Mouse (Mus musculus) cerebellum, adult 2 months (tissue): Measurements from ENCODE around the gene Gm3336. TPM values are rescaled to one million over a fixed set of nuclear protein-coding genes. Genes with fewer than 3 reads are reported as not detected.

Experiments
- DNase-seq, 2 experiments: peaks; one replicate each; pipeline ENCODE4 v3.0.0; 2021
- H3K27ac ChIP-seq: fragments of 200-500 bp; 2 replicates; pipeline ENCODE4 v1.5.1; 2012; ENCODE audit warnings: low read length, control low read depth, inconsistent platforms; ENCODE audit not compliant: insufficient read depth
- H3K27me3 ChIP-seq: fragments of 200-500 bp; 2 replicates; pipeline ENCODE4 v1.6.1; 2012; ENCODE audit warnings: inconsistent platforms, mild to moderate bottlenecking, low read length, moderate library complexity; ENCODE audit not compliant: control insufficient read depth, insufficient read depth
- H3K4me1 ChIP-seq: fragments of 200-500 bp; 2 replicates; pipeline ENCODE4 v1.6.1; 2011; ENCODE audit warnings: low read length; ENCODE audit not compliant: control insufficient read depth, insufficient read depth
- H3K4me3 ChIP-seq: fragments of 200-500 bp; replicated peaks from 2 replicates; pipeline ENCODE3; 2011; ENCODE audit warnings: mild to moderate bottlenecking, low read depth, low read length, control low read depth; ENCODE audit not compliant: insufficient read depth
- CTCF ChIP-seq: fragments of 200-500 bp; IDR thresholded peaks from 2 replicates; pipeline ENCODE4 v1.5.1; 2011; ENCODE audit warnings: low read depth, mild to moderate bottlenecking, control low read depth, low read length, moderate library complexity, borderline replicate concordance; ENCODE audit not compliant: insufficient read depth
- POLR2A ChIP-seq: fragments of 200-500 bp; IDR thresholded peaks from 2 replicates; pipeline ENCODE4 v1.6.1; 2011; ENCODE audit warnings: low read length, control low read depth, borderline replicate concordance; ENCODE audit not compliant: insufficient read depth
- WGBS: fragments of 180-500 bp; shearing (Covaris S2); methylation state at CpG from one replicate; pipeline ENCODE4 v1.1.7; 2018; 5-methylcytosine and 5-hydroxymethylcytosine counted together
- polyA plus RNA-seq: library from polyadenylated mRNA; depleted of rRNA; stranded (reverse); fragments of >200 nt; gene quantifications from 2 replicates; pipeline ENCODE4 v1.2.3, GENCODE M21; 2012

Gene Gm3336
- polyA plus RNA-seq, 1 experiment, result not detected

GRCm38 (mm10) chr8:70688136-70688535 lies 30.2 kb upstream of the Gm3336 start:
- H3K27ac ChIP-seq, result no peak overlapping the region
- TF ChIP-seq CTCF, result no peak
- TF ChIP-seq POLR2A, result no peak
- H3K27me3 ChIP-seq, result no peaks in the 10 kb centered on the region
- 78% methylated on average over 3 of the region's 3 CpGs for WGBS
- peaks cover 15% of the 10 kb centered on the region for H3K4me1 ChIP-seq
- no peak for DNase-seq
- H3K4me3 ChIP-seq, result no peak overlapping the region

GRCm38 (mm10) chr8:70689892-70690390 lies 28.4 kb upstream of the Gm3336 start:
- TF ChIP-seq CTCF (no peak), POLR2A (no peak)
- no peak overlapping the region for H3K27ac ChIP-seq
- no peak overlapping the region for H3K4me3 ChIP-seq
- H3K27me3 ChIP-seq, result no peaks in the 10 kb centered on the region
- WGBS, result 70% methylated on average over 5 of the region's 5 CpGs
- peaks cover 9% of the 10 kb centered on the region for H3K4me1 ChIP-seq
- no peak for DNase-seq

- H3K27ac ChIP-seq, result no peak overlapping the region
- H3K4me1 ChIP-seq, result peaks cover 19% of the 10 kb centered on the region
- TF ChIP-seq CTCF, result no peak
- no peak for TF ChIP-seq POLR2A
- DNase-seq, result no peak
- H3K27me3 ChIP-seq, result no peaks in the 10 kb centered on the region
- no peak overlapping the region for H3K4me3 ChIP-seq
- WGBS, result 78% methylated on average over 4 of the region's 4 CpGs
Measured at GRCm38 (mm10) chr8:70691230-70691629, 27.1 kb upstream of the Gm3336 start.

- Histone ChIP-seq H3K4me3 (no peak overlapping the region), H3K27ac (no peak overlapping the region), H3K27me3 (no peaks in the 10 kb centered on the region), H3K4me1 (peaks cover 23% of the 10 kb centered on the region)
- 6% methylated on average over 20 of the region's 20 CpGs for WGBS
- no peak for DNase-seq
- TF ChIP-seq CTCF (no peak), POLR2A (no peak)
Measured at GRCm38 (mm10) chr8:70691727-70692231, 26.6 kb upstream of the Gm3336 start.

- no peaks in the 10 kb centered on the region for H3K27me3 ChIP-seq
- H3K27ac ChIP-seq, result no peak overlapping the region
- WGBS, result 76% methylated on average over 5 of the region's 5 CpGs
- TF ChIP-seq POLR2A (no peak), CTCF (no peak)
- no peak overlapping the region for H3K4me3 ChIP-seq
- DNase-seq, result no peak
- peaks cover 21% of the 10 kb centered on the region for H3K4me1 ChIP-seq
Measured at GRCm38 (mm10) chr8:70693636-70694035, 24.7 kb upstream of the Gm3336 start.

GRCm38 (mm10) chr8:70695318-70696018 lies 22.9 kb upstream of the Gm3336 start:
- no peak for TF ChIP-seq CTCF
- TF ChIP-seq POLR2A, result no peak
- H3K27ac ChIP-seq, result no peak overlapping the region; the same call in 1 of the 2 replicates
- no peaks in the 10 kb centered on the region for H3K27me3 ChIP-seq
- H3K4me3 ChIP-seq, result no peak overlapping the region
- DNase-seq, result peak; percentile 66 to 67
- peaks cover 21% of the 10 kb centered on the region for H3K4me1 ChIP-seq
- WGBS, result 33% methylated on average over 32 of the region's 32 CpGs

- WGBS, result 9% methylated on average over 31 of the region's 31 CpGs
- peak overlapping the region; percentile 44 for H3K4me3 ChIP-seq
- peak overlapping the region; percentile 87 for H3K27ac ChIP-seq
- no peaks in the 10 kb centered on the region for H3K27me3 ChIP-seq
- peak; percentile 72 to 74 for DNase-seq
- peaks cover 22% of the 10 kb centered on the region for H3K4me1 ChIP-seq
- TF ChIP-seq CTCF, result no peak
- peak; percentile 30; the same call in 1 of the 2 replicates for TF ChIP-seq POLR2A
Measured at GRCm38 (mm10) chr8:70696019-70696885, 22.1 kb upstream of the Gm3336 start.

- Histone ChIP-seq H3K27me3 (no peaks in the 10 kb centered on the region), H3K4me1 (peaks cover 25% of the 10 kb centered on the region), H3K4me3 (no peak overlapping the region), H3K27ac (no peak overlapping the region)
- DNase-seq, result no peak
- TF ChIP-seq POLR2A (no peak), CTCF (no peak)
- WGBS, result 29% methylated on average over 4 of the region's 4 CpGs
Measured at GRCm38 (mm10) chr8:70696946-70697345, 21.4 kb upstream of the Gm3336 start.
